Mouse (Mus musculus) liver, embryonic 11.5 days (tissue): ENCODE measurements around the gene Sele. TPM values are rescaled to one million over a fixed set of nuclear protein-coding genes. Genes with fewer than 3 reads are reported as not detected.

Experiments used
- ATAC-seq: fragments of 200-750 bp; cut with Nextera tagmentation; replicated peaks from 2 replicates; pipeline ENCODE4 v1.8.0; 2017; ENCODE audit warnings: moderate number of reproducible peaks, mild to moderate bottlenecking, moderate TSS enrichment, moderate library complexity; ENCODE audit not compliant: low FRiP score
- DNase-seq: peaks from one replicate; pipeline ENCODE4 v3.0.0-alpha.2; 2017; ENCODE audit warnings: low spot score
- H3K27ac ChIP-seq: fragments of 300-500 bp; sonication (generic); 2 replicates; pipeline ENCODE4 v1.5.1; 2014; ENCODE audit warnings: mild to moderate bottlenecking, low read depth, low read length, control low read depth
- H3K27me3 ChIP-seq: fragments of 300-500 bp; sonication (generic); replicated peaks from 2 replicates; pipeline ENCODE4 v1.6.1; 2014; ENCODE audit warnings: low read length, mixed read lengths; ENCODE audit not compliant: control insufficient read depth, insufficient read depth
- H3K36me3 ChIP-seq: fragments of 300-500 bp; sonication (generic); 2 replicates; pipeline ENCODE4 v1.6.1; 2014; ENCODE audit warnings: mild to moderate bottlenecking, low read length, moderate library complexity, mixed read lengths; ENCODE audit not compliant: control insufficient read depth, insufficient read depth
- H3K4me1 ChIP-seq: fragments of 300-500 bp; sonication (generic); replicated peaks from 2 replicates; pipeline ENCODE4 v1.6.1; 2014; ENCODE audit warnings: low read length, mixed read lengths; ENCODE audit not compliant: control insufficient read depth, insufficient read depth
- H3K4me2 ChIP-seq: fragments of 300-500 bp; sonication (generic); 2 replicates; pipeline ENCODE4 v1.6.1; 2014; ENCODE audit warnings: mild to moderate bottlenecking, control low read depth, moderate library complexity
- H3K4me3 ChIP-seq: fragments of 300-500 bp; sonication (generic); 2 replicates; pipeline ENCODE4 v1.5.1; 2014; ENCODE audit warnings: low read depth, low read length, control low read depth
- H3K9ac ChIP-seq: fragments of 300-500 bp; sonication (generic); 2 replicates; pipeline ENCODE4 v1.6.1; 2014; ENCODE audit warnings: low read depth, low read length, control low read depth
- H3K9me3 ChIP-seq: fragments of 300-500 bp; sonication (generic); 2 replicates; pipeline ENCODE4 v1.6.1; 2016; ENCODE audit warnings: low read length, inconsistent platforms, mixed read lengths; ENCODE audit not compliant: control insufficient read depth
- WGBS: fragments of 180-500 bp; shearing (Covaris S2); extraction: QIAGEN DNeasy Blood & Tissue Kit; methylation state at CpG from one replicate; pipeline ENCODE4 v1.1.7; 2014; 5-methylcytosine and 5-hydroxymethylcytosine counted together
- polyA plus RNA-seq: library from polyadenylated mRNA; unstranded; fragments of >200 nt; fragmentation: Nextera tagmentation; extraction: Ambion mirVana; gene quantifications from 2 replicates; pipeline ENCODE4 v1.2.1, GENCODE M21; 2014

The Sele gene
- polyA plus RNA-seq, 1 experiment from 2014 or later, result 0.10 TPM

DNA sequence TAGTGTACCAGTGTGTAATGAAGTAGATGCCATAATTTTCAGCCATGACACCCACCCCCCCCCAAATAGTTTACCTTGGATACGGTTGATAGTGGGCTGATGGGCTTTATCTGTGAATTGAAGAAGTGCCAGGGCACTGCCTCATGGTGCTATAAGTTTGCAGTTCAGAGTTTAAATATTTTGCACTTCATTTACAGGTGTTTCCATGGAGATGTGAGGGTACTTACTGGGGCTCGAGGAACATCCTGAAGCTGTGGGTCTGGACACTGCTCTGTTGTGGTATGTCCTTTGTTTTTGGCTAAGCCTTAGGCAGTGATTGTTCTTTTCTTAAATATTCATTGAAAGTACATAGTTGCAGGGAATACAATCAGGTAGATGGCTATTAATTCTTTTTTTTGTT, 14.8 kb downstream of the Sele start:
- Histone ChIP-seq H3K36me3 (no peaks in the 10 kb centered on the region), H3K9me3 (no peaks in the 10 kb centered on the region), H3K27me3 (no peaks in the 10 kb centered on the region), H3K4me3 (no peak overlapping the region), H3K9ac (no peak overlapping the region), H3K4me2 (no peak overlapping the region), H3K27ac (no peak overlapping the region), H3K4me1 (no peaks in the 10 kb centered on the region)
- DNase-seq (no peak), ATAC-seq (no peak)
- 50% methylated on average over 2 of the region's 2 CpGs for WGBS

DNA sequence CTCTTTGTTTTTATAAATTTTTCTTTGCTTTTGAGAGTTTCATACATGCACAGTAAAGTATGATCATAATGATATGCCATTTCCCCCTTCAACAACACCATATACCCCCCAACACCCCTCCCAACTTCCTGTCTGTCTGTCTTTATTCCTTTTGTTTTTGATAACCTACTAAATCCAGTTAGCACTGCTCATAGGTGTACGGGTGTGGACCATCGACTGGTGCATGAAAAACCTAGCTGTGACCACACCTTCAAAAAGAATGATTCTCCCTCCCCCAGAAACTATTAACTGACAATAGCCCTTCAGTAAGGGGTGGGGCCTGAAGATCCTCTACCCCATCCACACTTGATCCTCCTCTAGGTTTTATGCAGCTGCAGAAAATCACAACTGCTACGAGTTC, 15.7 kb downstream of the Sele start:
- Histone ChIP-seq H3K4me1 (no peaks in the 10 kb centered on the region), H3K9ac (no peak overlapping the region), H3K27ac (no peak overlapping the region), H3K9me3 (no peaks in the 10 kb centered on the region), H3K27me3 (no peaks in the 10 kb centered on the region), H3K4me3 (no peak overlapping the region), H3K36me3 (no peaks in the 10 kb centered on the region), H3K4me2 (no peak overlapping the region)
- WGBS, result 55% methylated on average over 3 of the region's 3 CpGs
- no peak for DNase-seq
- ATAC-seq, result no peak

DNA sequence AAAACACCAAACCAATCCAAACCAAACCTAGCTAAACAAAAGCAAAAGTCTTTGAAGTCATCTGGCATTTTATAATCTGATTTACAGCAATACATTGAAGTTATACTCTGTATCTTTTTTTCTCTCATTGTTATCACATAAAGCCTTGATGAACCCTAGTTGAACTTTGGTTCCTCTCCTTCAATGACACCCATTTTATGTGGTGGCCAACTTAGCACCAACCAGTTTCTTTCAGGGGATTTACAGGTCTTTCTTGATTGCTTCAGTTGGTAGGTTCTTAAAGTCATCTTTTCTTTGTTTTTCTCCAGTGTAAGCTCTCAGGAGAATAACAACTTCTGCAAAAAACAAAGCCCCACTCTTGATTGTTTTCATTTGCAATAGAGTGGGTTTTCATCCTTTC, 21.2 kb downstream of the Sele start:
- Histone ChIP-seq H3K9me3 (no peaks in the 10 kb centered on the region), H3K4me3 (no peak overlapping the region), H3K36me3 (no peaks in the 10 kb centered on the region), H3K27me3 (no peaks in the 10 kb centered on the region), H3K9ac (no peak overlapping the region), H3K27ac (no peak overlapping the region), H3K4me1 (no peaks in the 10 kb centered on the region), H3K4me2 (no peak overlapping the region)
- ATAC-seq (no peak), DNase-seq (no peak)

DNA sequence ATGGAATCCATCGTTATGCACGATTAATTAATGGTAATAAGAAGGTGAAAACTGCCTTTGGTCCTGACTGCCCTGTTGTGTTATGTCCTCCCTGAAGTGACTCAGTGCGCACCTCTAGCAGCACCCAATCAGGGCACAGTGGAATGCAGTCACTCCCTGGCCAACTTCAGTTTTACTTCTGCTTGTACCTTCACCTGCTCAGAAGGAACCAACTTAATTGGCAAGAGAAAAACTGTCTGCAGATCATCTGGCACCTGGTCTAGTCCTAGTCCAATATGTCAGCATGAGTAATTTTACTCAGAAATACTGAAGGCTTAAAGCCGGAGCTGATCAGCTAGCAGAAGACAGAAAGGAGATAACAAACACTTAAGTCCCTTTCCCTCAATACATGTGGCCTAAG, 22.4 kb downstream of the Sele start:
- 75% methylated on average over 4 of the region's 4 CpGs for WGBS
- no peaks in the 10 kb centered on the region for H3K4me1 ChIP-seq

DNA sequence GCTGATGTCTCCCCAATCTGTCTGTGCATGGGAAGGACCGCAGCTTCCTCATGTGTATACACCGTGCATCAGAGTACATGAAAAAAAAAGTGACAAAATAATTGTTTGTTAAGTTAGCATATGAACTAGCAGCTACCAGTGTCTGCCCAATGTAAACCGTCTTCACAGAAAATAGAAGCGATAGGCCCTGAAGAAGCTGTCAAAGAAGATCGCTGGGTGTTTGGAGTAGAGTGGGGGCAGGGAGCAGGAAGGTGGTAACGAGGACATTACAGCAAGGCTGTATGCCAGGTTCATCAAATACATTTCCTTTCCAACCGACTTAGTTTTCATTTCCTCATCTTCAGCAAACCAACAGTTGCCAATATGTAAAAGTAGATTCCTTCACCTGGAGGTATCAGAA, 23.1 kb downstream of the Sele start:
- WGBS, result 66% methylated on average over 7 of the region's 7 CpGs
- ATAC-seq (no peak), DNase-seq (no peak)
- Histone ChIP-seq H3K9ac (no peak overlapping the region), H3K4me1 (no peaks in the 10 kb centered on the region), H3K27ac (no peak overlapping the region), H3K4me3 (no peak overlapping the region), H3K9me3 (no peaks in the 10 kb centered on the region), H3K36me3 (no peaks in the 10 kb centered on the region), H3K27me3 (no peaks in the 10 kb centered on the region), H3K4me2 (no peak overlapping the region)

More for the DNA sequence above, 22.4 kb downstream of the Sele start:
- H3K9ac ChIP-seq, result no peak overlapping the region
- ATAC-seq (no peak), DNase-seq (no peak)
- no peak overlapping the region for H3K27ac ChIP-seq
- H3K4me2 ChIP-seq, result no peak overlapping the region
- H3K4me3 ChIP-seq, result no peak overlapping the region
- H3K36me3 ChIP-seq, result no peaks in the 10 kb centered on the region
- no peaks in the 10 kb centered on the region for H3K27me3 ChIP-seq
- no peaks in the 10 kb centered on the region for H3K9me3 ChIP-seq

DNA sequence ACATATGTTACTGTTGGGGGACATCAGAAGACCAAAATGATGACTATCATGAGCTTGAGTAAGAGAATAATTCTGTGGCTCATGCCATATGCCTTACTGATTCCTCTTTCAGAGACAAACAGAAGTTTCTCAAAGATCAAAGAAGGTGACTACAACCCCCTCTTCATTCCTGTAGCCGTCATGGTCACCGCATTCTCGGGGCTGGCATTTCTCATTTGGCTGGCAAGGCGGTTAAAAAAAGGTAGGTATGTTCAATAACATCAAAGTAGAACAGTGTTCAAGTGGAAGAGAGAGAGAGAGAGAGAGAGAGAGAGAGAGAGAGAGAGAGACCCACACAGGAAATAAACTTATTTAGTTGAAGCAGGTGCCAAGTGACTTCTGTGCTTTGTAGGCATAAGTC, 24.0 kb downstream of the Sele start:
- Histone ChIP-seq H3K9ac (no peak overlapping the region), H3K4me2 (no peak overlapping the region), H3K4me1 (no peaks in the 10 kb centered on the region), H3K4me3 (no peak overlapping the region), H3K27ac (no peak overlapping the region), H3K36me3 (no peaks in the 10 kb centered on the region), H3K9me3 (no peaks in the 10 kb centered on the region), H3K27me3 (no peaks in the 10 kb centered on the region)
- 93% methylated on average over 4 of the region's 4 CpGs for WGBS
- no peak for ATAC-seq
- no peak for DNase-seq

DNA sequence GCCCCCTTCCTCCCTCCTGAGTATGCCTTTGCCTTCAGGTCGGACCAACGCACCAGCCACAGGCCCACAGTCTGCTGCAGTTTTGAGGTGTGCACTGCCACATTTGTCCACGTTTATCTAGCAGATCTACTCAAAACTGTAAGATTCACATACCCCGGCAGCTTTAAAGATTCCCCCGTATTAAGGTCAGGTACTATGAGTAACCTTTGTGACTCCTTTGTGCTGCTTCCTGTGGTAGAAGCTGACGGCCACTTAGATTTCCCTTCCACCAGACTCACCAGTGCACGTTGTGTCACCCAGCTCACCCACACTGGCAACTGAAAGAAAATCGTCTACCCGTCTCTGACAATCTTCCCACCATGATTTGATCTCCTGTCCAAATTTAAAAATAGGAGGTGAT, 25.1 kb downstream of the Sele start:
- WGBS, result 70% methylated on average over 9 of the region's 9 CpGs

DNA sequence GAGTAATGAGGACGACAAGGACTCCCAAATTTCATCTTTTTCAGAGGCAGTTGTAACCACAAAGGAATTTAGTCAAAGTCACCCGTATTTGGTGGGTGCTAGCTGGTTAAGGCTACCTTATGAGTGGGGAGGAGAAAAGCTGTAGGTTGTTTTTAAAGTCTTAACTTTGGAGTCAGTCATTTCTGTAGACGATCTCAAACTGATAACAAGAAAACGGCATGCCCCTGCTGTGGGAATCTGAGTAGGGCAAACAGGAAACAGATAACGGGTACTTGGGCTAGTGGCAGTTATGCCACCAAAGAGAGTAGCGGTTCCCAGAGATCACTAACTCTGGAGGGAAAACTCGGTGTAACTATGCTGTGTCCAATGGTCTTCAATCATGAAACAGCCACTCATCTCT, 25.8 kb downstream of the Sele start:
- DNase-seq (no peak), ATAC-seq (no peak)
- Histone ChIP-seq H3K27me3 (no peaks in the 10 kb centered on the region), H3K27ac (no peak overlapping the region), H3K4me1 (no peaks in the 10 kb centered on the region), H3K4me2 (no peak overlapping the region), H3K36me3 (no peaks in the 10 kb centered on the region), H3K9me3 (no peaks in the 10 kb centered on the region), H3K4me3 (no peak overlapping the region), H3K9ac (no peak overlapping the region)
- 38% methylated on average over 7 of the region's 7 CpGs for WGBS

More for the DNA sequence above, 25.1 kb downstream of the Sele start:
- Histone ChIP-seq H3K27me3 (no peaks in the 10 kb centered on the region), H3K4me3 (no peak overlapping the region), H3K4me1 (no peaks in the 10 kb centered on the region), H3K36me3 (no peaks in the 10 kb centered on the region), H3K27ac (no peak overlapping the region), H3K4me2 (no peak overlapping the region), H3K9me3 (no peaks in the 10 kb centered on the region), H3K9ac (no peak overlapping the region)
- ATAC-seq, result no peak
- DNase-seq, result no peak

DNA sequence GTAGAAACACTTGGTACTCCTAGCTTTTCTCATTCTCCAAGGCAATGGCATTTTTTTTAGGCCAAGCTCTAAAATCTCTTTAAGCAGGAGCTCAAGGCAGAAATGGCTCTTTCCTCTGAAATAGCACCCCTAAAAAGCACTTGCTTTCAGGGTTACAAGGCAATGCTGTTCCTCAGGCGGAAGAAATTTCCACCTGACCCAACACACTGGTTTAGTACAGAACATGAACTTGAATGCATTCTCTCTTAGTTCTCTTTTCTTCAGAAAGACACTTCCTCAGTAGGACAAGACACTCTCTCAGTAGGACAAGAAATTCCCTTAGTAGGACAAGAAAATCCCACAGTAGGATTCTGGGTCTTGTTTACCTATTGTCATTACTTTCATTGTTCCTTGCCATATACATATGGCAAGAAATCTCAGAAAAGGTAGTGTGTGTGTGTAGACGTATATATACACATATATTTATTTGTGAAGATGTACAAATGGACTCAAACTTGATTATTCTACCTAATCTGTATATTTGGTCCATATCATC, 26.6 kb downstream of the Sele start:
- Histone ChIP-seq H3K27me3 (no peaks in the 10 kb centered on the region), H3K4me2 (no peak overlapping the region), H3K9ac (no peak overlapping the region), H3K4me1 (no peaks in the 10 kb centered on the region), H3K36me3 (no peaks in the 10 kb centered on the region), H3K27ac (no peak overlapping the region), H3K9me3 (no peaks in the 10 kb centered on the region), H3K4me3 (no peak overlapping the region)
- DNase-seq (no peak), ATAC-seq (no peak)
- 79% methylated on average over 2 of the region's 2 CpGs for WGBS
